Mouse (Mus musculus) lung, adult 18-20 months (tissue): ENCODE measurements at regions not wholly inside any gene's neighbourhood (a gene's known extent, or its start where the extent isn't known, plus 50 kb on each side); places are given as distances from the start of the nearest gene placed in this dataset.

Source experiments
- DNase-seq, 2 experiments: peaks; one replicate each; pipeline ENCODE4 v3.0.0; 2022; ENCODE audit warnings: mixed read lengths in 2 of 2

GRCm38 (mm10) chr17:88116321-88116720 lies 51.2 kb upstream of the Fbxo11 start:
- no peak for DNase-seq

GRCm38 (mm10) chr17:88118714-88119113 lies 53.6 kb upstream of the Fbxo11 start:
- DNase-seq, result no peak

DNA sequence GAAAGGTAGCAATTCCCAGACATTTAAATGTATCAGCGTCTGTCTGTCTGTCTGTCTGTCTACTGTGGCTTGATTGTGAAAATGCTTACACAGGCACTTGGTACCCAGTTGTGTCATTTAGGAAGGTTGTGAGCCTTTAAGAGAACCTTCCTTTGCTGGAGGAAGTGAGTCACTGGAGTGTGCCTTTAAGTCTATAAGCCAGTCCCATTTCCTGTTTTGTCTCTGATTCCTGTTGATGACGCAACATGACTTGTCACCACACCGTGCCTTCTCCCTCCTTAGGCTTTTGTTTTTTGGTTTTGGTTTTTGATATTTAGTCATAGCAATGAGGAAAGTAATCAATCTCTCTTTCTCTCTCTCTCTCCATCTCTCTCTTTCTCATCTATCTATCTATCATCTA lies 58.6 kb upstream of the Fbxo11 start:
- DNase-seq, result no peak

- no peak for DNase-seq
Observed at GRCm38 (mm10) chr17:88127126-88127525, 62.0 kb upstream of the Fbxo11 start.

DNA sequence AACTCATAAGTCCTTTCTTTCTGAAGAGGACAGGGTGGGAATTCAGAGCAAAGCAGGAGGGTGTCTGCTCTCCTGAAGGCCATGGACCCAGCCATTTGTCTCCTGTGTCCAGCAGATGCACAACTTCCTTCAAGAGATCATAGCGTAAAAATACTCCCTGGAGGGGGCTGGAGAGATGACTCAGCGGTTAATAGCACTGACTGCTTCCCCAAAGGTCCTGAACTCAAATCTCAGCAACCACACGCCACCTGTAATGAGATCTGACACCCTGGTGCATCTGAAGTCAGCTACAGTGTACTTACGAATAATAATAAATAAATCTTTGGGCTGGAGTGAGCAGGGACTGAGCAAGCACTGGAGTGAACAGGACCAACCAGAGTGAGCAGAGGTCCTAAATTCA lies 66.2 kb upstream of the Fbxo11 start:
- DNase-seq, result no peak

GRCm38 (mm10) chr17:88131980-88132379 lies 66.9 kb upstream of the Fbxo11 start:
- no peak for DNase-seq

- DNase-seq, result peak in 1 of 2 experiments; percentile 23
Observed at GRCm38 (mm10) chr17:88132601-88133346, 67.7 kb upstream of the Fbxo11 start.

DNA sequence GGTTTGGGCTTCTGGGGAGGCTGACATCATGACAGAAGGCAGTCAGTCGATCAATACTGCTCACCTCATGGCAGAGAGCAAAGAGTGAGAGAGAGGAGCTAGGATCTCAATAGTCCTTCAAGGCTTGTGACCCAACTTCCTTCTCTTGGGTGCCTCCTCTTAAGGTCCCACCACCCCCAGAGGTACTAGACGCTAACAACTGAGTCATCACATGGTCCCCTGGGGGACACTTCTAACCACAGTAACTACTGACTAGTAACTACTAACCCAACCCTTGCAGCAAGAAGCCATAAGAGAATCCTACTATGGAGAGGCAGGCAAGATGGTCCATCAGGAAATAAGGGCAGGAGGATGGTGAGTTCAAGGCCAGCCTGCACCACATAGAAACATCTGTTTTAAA lies 69.5 kb upstream of the Fbxo11 start:
- no peak for DNase-seq

GRCm38 (mm10) chr17:88141538-88141937 lies 76.4 kb upstream of the Fbxo11 start:
- peak; percentile 24 to 44 for DNase-seq

DNA sequence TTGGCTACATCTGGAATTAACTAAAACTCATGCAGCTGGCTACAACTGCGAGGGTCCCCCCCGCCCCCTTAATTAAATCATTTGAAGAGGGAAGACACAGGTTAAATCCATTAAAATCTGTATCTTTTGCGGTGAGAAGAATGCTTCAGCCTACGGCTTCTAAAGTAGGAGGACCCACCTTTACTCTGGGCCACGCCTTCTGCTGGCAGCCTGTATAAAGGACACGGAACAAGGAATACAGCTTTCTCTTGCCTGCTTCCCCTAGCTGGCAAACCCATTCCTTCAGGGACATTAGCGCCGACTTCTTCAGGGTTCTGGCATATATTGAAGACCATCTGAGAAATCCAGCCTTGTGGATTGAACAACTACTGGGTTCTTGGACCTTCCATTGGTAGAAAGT lies 76.9 kb upstream of the Fbxo11 start:
- no peak for DNase-seq

GRCm38 (mm10) chr17:88142809-88143208 lies 77.7 kb upstream of the Fbxo11 start:
- DNase-seq, result no peak

DNA sequence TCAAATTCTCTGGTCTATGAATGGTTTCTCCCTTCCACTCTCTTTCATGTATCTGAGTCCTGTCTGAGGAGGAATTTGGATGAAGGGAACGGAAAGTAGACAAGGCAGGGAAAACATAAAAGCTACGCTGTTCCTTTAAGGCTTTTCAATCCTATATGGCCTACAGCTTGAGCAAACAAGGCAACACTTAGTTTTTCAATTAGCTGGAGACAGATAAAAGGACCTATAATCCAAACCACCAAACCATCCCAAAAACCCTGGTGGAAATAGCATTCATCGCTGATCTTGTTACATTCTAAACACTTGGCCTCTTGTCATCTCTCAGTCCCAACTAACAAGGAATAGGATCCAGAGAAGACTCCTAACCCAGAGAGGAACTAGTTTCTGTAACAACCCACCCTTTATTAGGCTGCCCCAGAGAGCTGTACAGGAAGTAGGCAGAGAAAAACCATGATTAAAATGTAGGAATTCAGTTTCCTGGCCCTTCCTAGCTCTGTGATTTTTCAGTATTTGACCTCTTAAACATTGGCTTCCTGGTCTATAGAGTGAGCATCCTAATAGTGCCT lies 78.4 kb upstream of the Fbxo11 start:
- no peak for DNase-seq

DNA sequence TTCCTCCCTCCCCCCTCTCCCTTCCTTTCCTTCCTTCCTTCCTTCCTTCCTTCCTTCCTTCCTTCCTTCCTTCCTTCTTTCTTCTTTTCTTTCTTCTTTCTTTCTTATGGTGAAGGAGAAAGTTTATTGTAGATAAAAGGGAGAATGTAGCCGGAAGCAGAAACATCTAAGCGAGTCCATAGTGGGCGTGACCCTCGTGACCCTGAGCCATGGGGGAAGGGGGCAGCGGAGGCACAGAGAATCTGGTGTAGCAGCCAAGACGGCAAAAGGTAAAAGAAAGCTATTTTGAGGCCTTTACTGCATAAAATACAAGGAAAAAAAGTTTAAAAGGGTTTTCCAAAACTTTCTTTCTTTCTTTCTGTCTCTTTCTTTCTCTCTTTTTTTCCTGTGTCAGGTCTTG lies 93.5 kb upstream of the Fbxo11 start:
- DNase-seq, result no peak

- no peak for DNase-seq
Observed at GRCm38 (mm10) chr17:88159212-88159668, 94.1 kb upstream of the Fbxo11 start.

DNA sequence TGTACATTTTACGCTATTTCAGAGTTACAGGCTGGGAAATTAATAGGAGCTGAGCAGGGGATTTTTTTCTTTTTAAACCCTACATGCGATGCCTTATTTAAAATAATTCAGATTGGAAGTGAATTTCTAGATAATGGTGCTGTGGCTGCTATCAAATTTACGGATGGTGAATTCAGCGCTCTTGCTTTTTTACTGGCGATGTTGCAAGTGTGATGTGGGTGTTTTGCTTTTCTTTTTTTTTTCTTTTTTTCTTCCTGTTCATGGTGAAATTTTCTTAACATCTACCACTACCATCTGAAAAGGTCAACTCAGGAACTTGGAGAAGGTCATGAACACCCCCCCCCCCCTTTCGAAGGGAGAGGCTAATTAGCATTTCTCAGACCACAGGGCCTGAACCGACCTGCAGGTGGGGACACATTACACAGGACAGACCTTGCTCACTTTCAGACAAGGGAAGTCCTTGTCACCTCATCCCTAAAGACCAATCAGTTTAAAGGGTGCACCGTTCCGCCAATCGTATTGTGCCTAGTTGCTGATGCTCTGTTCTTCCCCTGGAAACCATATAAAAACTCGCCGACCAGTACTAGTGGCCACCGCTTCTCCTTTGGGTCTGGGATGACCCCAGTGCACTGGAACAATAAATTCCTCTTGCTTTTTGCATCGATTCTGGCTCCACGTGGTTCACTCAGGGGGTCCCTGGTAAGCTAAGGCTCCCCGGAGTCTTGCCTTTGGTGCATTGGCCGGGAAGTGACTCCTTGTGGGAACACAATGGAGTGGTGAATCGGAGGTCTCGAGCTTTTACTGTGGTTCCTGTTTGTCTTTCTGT lies 95.0 kb upstream of the Fbxo11 start:
- DNase-seq, result no peak

GRCm38 (mm10) chr17:88160677-88161001 lies 95.5 kb upstream of the Fbxo11 start:
- no peak for DNase-seq

DNA sequence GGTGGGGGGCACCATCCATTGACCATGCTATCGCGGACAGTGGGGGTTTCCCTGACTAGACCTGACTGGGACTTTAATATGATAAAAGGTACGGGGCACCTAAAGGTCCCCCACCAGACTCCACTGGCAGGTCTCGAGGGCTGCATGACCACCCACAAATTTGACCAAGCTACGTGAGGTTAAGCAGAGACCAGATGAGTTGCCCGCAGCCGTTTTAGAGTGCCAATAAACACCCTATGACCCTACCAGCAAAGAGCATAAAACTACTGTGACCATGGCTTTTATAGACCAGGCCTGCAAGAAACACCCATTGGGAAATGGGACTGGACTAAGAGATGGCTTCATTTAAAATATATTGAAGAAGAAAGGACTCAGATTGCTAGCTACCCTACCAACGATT lies 96.7 kb upstream of the Fbxo11 start:
- DNase-seq, result no peak

DNA sequence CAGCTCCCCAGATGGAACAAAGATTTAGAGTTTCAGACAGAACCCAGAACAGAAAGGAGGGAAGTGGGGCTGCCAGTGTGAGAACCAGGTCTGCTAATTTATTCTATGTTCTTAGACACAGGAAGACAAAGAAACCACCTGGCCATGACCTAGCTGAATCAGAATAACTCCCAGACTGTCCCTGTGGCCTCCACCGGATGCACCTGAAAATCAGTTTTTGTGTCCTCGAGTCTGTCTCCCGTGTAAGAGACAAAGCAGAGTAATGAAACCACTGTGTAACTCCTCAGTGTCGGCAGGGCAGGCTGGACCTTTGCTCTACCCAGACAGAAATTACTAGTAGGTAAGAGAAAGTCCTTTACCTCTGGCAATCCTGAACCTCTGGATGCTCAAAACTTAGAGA lies 99.7 kb upstream of the Fbxo11 start:
- no peak for DNase-seq

DNA sequence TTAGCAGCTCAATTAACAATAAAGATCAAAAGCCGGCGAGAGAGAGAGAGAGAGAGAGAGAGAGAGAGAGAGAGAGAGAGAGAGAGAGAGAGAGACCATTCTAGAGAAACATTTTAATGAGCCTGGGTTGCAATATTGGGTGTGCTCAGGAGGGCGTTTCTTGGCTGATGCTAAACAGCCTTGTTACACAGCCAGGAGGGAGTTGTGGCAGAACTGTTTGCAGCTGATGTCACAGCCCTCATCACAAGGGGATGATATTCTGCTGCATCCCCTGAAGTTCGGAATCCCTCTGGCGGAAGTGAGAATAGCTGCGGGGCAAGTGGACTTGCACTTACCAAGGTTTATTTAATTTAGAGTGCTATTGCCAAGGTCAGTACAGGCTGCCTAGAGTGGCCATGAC lies 100.7 kb upstream of the Fbxo11 start:
- DNase-seq, result no peak

DNA sequence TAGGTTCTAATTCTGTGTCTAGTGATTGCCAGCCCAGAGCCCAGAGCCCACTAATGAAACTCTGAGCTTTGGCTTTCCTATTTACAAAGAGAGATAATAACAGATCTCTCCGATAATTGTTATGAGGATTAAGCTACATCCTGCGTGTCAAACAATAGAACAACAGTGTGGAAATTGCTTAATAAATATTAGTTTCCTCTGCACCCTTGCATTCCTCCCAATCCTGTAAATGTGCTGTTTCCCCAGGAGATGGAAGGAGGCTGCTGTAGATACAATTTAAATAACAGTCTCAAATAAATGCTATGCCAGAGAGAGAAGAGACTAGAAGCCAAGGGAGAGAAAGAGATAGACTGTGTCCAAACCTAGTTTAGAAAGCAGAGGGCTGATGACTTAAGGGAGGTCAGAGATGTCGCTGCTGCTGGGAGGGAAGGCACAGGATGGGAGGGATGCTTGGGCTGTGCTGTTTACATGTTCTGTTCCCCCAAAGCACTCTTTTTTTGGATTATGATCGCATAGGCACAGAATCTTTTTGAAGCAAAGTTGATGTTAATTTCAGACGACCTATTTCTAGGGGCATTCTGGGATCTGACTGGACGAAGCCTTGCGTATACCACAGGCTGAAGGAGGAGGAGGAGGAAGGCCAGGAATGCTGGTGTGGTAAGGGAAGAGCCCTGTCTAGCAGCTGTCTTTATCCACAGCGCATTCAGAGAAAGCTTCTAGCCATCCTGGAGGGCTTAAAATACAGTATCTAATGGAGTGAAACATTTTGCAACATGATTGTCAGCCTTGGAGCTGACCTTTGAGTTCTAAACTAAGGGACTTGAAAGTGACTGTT lies 103.4 kb upstream of the Fbxo11 start:
- peak; percentile 24 to 46 for DNase-seq

DNA sequence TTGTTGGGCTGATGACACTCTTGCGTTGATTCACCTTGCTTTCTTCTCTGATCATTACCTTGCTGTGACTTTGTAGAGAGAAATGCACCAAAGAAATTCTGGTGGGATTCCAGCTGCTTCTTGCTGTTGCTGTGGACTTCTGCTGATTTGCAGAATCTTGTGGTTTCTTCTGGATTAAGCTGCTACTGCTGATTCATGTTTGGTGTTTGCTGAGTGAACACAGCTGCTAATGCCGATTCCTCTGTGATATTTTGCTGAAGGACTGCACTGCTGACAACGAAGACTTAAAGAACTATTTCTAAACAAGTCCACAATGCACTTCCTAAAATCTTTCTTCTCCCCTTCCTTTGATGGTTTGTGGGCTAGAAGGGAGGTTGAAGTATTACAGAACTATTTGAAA lies 106.5 kb upstream of the Fbxo11 start:
- DNase-seq, result no peak

DNA sequence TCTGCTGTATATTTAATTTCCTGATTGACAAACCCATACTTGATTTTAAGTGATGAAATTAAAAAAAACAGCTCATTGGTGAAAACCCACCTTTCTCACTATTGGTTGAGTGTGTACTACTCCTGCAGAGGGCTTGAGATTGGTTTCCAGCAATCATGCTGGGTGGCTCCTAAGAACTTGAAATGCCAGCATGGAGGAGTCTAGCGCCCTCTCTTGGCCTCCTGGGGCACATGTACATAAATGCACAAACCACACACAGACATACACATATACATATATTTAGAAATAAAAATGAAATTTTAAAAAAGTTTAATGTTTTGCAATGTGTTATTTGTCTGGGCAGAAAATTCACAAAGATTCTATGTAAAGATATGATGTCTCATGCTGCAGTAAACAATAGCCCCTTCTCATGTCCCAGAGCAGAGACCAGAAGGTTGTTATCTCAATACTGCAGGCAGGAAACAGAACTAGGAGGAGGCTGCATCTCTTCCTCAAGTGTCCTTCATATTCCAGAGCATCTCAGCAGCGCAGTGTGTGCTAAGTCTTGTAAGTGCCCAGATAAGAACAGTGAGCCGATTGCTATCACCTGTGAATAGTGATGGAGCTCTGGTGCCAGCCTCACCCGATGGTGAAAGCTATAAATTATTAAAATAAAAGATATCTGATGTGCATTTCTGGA lies 108.4 kb upstream of the Fbxo11 start:
- no peak for DNase-seq
